Mouse (Mus musculus) layer of hippocampus, adult 2 months (tissue): ENCODE data around the gene Vwa1. TPM values are rescaled to one million over a fixed set of nuclear protein-coding genes. Genes with fewer than 3 reads are reported as not detected.
"Not testable (repeated sequence)": the region's sequence is repeated elsewhere in the genome, so short reads cannot be mapped to it uniquely, and the experiment has no call there.

ENCODE experiments used
- DNase-seq, 2 experiments: peaks; one replicate each; pipeline ENCODE4 v3.0.0; 2022; ENCODE audit warnings: low spot score in 2 of 2
- H3K27ac ChIP-seq: fragments of 200-600 bp; 2 replicates; pipeline ENCODE4 v1.8.1; 2022
- H3K4me3 ChIP-seq: fragments of 200-600 bp; 2 replicates; pipeline ENCODE4 v1.8.1; 2022; ENCODE audit warnings: mild to moderate bottlenecking
- CTCF ChIP-seq: fragments of 200-600 bp; conservative IDR thresholded peaks from 2 replicates; pipeline ENCODE4 v1.8.1; 2022; ENCODE audit warnings: antibody characterized with exemption, mild to moderate bottlenecking, moderate library complexity
- total RNA-seq, 2 experiments: library from RNA; stranded (reverse); gene quantifications; 2 replicates each; pipeline ENCODE4 v1.2.3; 2021

The Vwa1 gene
- total RNA-seq, 2 experiments from 2014 or later: 9.6 to 9.8 TPM

- no peak overlapping the region for H3K27ac ChIP-seq
- DNase-seq: no peak
- no peak for TF ChIP-seq CTCF
- no peak overlapping the region for H3K4me3 ChIP-seq
Measured at GRCm38 (mm10) chr4:155790650-155791161, 16.2 kb upstream of the Vwa1 start.

GRCm38 (mm10) chr4:155790021-155790489, 15.6 kb upstream of the Vwa1 start, which contains the start of gene Ankrd65:
Gene Ankrd65, plus strand, starts transcription at chr4:155790439.
- Histone ChIP-seq H3K27ac (no peak within 1 kb of the TSS), H3K4me3 (no peak within 1 kb of the TSS)
- TF ChIP-seq CTCF: no peak
- no peak for DNase-seq

GRCm38 (mm10) chr4:155788833-155789232, 14.3 kb upstream of the Vwa1 start:
- H3K4me3 ChIP-seq, DNase-seq, H3K27ac ChIP-seq: not testable (repeated sequence)

GRCm38 (mm10) chr4:155788300-155788699, 13.8 kb upstream of the Vwa1 start:
- H3K4me3 ChIP-seq: no peak overlapping the region
- no peak for DNase-seq
- no peak for TF ChIP-seq CTCF
- H3K27ac ChIP-seq: no peak overlapping the region

- no peak for DNase-seq
- H3K4me3 ChIP-seq: peak within 1 kb of the TSS; percentile 75
- peak within 1 kb of the TSS; percentile 96 for H3K27ac ChIP-seq
- peak; percentile 60 for TF ChIP-seq CTCF
Measured at GRCm38 (mm10) chr4:155785819-155786218, 11.3 kb upstream of the Vwa1 start, which contains the start of gene Tmem88b. Gene Tmem88b, minus strand, starts transcription at chr4:155785874.

GRCm38 (mm10) chr4:155785246-155785645, 10.7 kb upstream of the Vwa1 start:
- Histone ChIP-seq H3K27ac (peak overlapping the region; percentile 86), H3K4me3 (peak overlapping the region; percentile 27)
- TF ChIP-seq CTCF: no peak
- no peak for DNase-seq

- peak overlapping the region; percentile 75 for H3K4me3 ChIP-seq
- peak; percentile 65 to 74 for DNase-seq
- TF ChIP-seq CTCF: peak; percentile 88
- peak overlapping the region; percentile 96 for H3K27ac ChIP-seq
Measured at GRCm38 (mm10) chr4:155784081-155784701, 9.7 kb upstream of the Vwa1 start.

- no peak for TF ChIP-seq CTCF
- Histone ChIP-seq H3K27ac (peak overlapping the region; percentile 96), H3K4me3 (peak overlapping the region; percentile 75)
- no peak for DNase-seq
Measured at GRCm38 (mm10) chr4:155783486-155784080, 9.1 kb upstream of the Vwa1 start.

- no peak for DNase-seq
- no peak for TF ChIP-seq CTCF
- Histone ChIP-seq H3K4me3 (peak overlapping the region; percentile 6; the same call in 1 of the 2 replicates), H3K27ac (peak overlapping the region; percentile 71)
Measured at GRCm38 (mm10) chr4:155780895-155781294, 6.4 kb upstream of the Vwa1 start.

GRCm38 (mm10) chr4:155779498-155779897, 5.0 kb upstream of the Vwa1 start:
- no peak for TF ChIP-seq CTCF
- Histone ChIP-seq H3K27ac (no peak overlapping the region), H3K4me3 (no peak overlapping the region)
- no peak for DNase-seq

- TF ChIP-seq CTCF: no peak
- H3K27ac ChIP-seq: peak overlapping the region; percentile 79; the same call in 1 of the 2 replicates
- DNase-seq: no peak
Measured at GRCm38 (mm10) chr4:155777816-155778215, 3.3 kb upstream of the Vwa1 start.

GRCm38 (mm10) chr4:155776704-155777335, 2.3 kb upstream of the Vwa1 start:
- DNase-seq: no peak
- no peak for TF ChIP-seq CTCF
- no peak overlapping the region for H3K4me3 ChIP-seq
- H3K27ac ChIP-seq: peak overlapping the region; percentile 79

More at GRCm38 (mm10) chr4:155777816-155778215, 3.3 kb upstream of the Vwa1 start:
- H3K4me3 ChIP-seq: no peak overlapping the region

- H3K27ac ChIP-seq: peak overlapping the region; percentile 88
- no peak overlapping the region for H3K4me3 ChIP-seq
- TF ChIP-seq CTCF: no peak
- no peak for DNase-seq
Measured at GRCm38 (mm10) chr4:155775855-155776254, 1.4 kb upstream of the Vwa1 start.
